Mouse (Mus musculus) cortical plate, adult 2 months (tissue): ENCODE measurements around the gene Nek10. TPM values are rescaled to one million over a fixed set of nuclear protein-coding genes. Genes with fewer than 3 reads are reported as not detected.

Experiments used
- H3K27ac ChIP-seq: fragments of 200-500 bp; 2 replicates; pipeline ENCODE4 v1.5.1; 2012; ENCODE audit warnings: low read length, control low read depth, inconsistent platforms; ENCODE audit not compliant: insufficient read depth
- H3K4me1 ChIP-seq: fragments of 200-500 bp; 2 replicates; pipeline ENCODE4 v1.6.1; 2011; ENCODE audit warnings: low read length; ENCODE audit not compliant: control insufficient read depth, insufficient read depth
- H3K4me3 ChIP-seq: fragments of 200-500 bp; 2 replicates; pipeline ENCODE4 v1.5.1; 2011; ENCODE audit warnings: mild to moderate bottlenecking, low read length, control low read depth; ENCODE audit not compliant: insufficient read depth
- CTCF ChIP-seq: fragments of 200-500 bp; IDR thresholded peaks from 2 replicates; pipeline ENCODE4 v1.5.1; 2011; ENCODE audit warnings: mild to moderate bottlenecking, control low read depth, low read length; ENCODE audit not compliant: insufficient read depth; ENCODE audit errors: extremely low read depth
- POLR2A ChIP-seq: fragments of 200-500 bp; IDR thresholded peaks from 2 replicates; pipeline ENCODE4 v1.6.1; 2011; ENCODE audit warnings: mild to moderate bottlenecking, low read length, control low read depth; ENCODE audit not compliant: insufficient read depth; ENCODE audit errors: extremely low read depth
- polyA plus RNA-seq: library from polyadenylated mRNA; depleted of rRNA; stranded (reverse); fragments of >200 nt; gene quantifications from 2 replicates; pipeline ENCODE4 v1.2.3, GENCODE M21; 2012

Nek10 gene
- polyA plus RNA-seq, 1 experiment = 0.81 TPM

- H3K4me3 ChIP-seq = no peak overlapping the region
- H3K27ac ChIP-seq = no peak overlapping the region
- TF ChIP-seq POLR2A = no peak
- TF ChIP-seq CTCF = no peak
- H3K4me1 ChIP-seq = no peaks in the 10 kb centered on the region
Observed at GRCm38 (mm10) chr14:14869239-14869638, 66.0 kb downstream of the Nek10 start.

DNA sequence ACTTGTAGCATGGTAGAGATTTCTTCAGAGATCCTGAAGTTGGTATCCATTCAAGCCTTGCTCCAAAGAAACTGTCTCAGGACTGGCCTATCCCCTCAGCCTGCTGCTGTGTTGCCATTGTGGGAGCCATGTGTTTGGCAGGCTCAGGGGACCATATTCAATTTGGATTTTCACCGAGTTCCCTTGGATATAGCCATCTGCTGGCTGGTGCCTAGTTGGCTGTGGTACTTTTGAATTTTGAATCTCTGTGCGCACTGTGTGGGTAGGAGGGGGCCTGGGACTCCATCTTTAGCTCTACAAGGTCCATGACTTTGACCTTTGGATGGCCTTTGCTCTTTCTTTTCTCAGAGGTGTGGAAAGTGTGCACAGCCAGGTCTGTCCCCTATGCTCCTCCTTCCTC is 66.8 kb downstream of the Nek10 start:
- no peak for TF ChIP-seq POLR2A
- TF ChIP-seq CTCF = no peak
- Histone ChIP-seq H3K27ac (no peak overlapping the region), H3K4me1 (no peaks in the 10 kb centered on the region), H3K4me3 (no peak overlapping the region)

GRCm38 (mm10) chr14:14870463-14870862 is 67.2 kb downstream of the Nek10 start:
- no peak overlapping the region for H3K4me3 ChIP-seq
- H3K27ac ChIP-seq = no peak overlapping the region
- no peaks in the 10 kb centered on the region for H3K4me1 ChIP-seq
- TF ChIP-seq CTCF (no peak), POLR2A (no peak)

- Histone ChIP-seq H3K4me1 (no peaks in the 10 kb centered on the region), H3K27ac (no peak overlapping the region), H3K4me3 (no peak overlapping the region)
- no peak for TF ChIP-seq POLR2A
- no peak for TF ChIP-seq CTCF
Observed at GRCm38 (mm10) chr14:14871121-14871520, 67.9 kb downstream of the Nek10 start.

- H3K27ac ChIP-seq = no peak overlapping the region
- no peaks in the 10 kb centered on the region for H3K4me1 ChIP-seq
- no peak for TF ChIP-seq POLR2A
- TF ChIP-seq CTCF = no peak
- H3K4me3 ChIP-seq = no peak overlapping the region
Observed at GRCm38 (mm10) chr14:14871700-14872099, 68.5 kb downstream of the Nek10 start.

DNA sequence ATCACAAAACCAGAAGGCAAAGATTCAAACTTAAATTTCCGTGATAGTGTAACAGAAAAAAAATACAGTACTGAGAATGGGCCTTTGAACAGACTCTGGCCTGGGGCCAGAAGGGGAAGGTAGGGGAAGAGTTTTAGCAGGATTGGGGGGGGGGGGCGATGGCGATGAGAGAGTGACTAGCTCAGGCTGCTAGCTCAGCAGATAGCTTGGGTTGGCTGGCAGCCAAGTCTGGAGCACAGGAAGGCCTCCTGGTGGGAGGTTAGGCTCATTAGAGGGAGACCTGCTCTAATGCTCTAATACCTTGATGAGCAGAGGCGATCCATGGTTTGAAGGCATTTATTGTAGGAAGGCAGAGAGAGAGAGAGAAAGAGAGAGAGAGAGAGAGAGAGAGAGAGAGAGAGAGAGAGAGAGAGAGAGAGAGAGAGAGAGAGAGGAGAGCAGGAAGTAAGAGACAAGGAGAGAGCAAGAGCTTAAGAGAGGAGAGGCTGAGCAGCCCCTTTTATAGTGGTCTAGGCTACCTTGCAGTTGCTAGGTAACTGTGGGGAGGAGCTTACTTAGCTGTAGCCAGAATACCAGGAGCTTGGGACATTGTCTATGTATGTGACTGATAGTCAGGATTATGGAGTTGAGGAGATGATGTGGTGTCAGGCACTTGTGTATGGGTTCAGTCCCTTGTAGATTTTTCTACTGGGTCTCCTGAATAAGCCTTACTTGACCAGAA is 90.9 kb downstream of the Nek10 start:
- no peaks in the 10 kb centered on the region for H3K4me1 ChIP-seq
- TF ChIP-seq CTCF (no peak), POLR2A (no peak)
- no peak overlapping the region for H3K4me3 ChIP-seq
- H3K27ac ChIP-seq = no peak overlapping the region

GRCm38 (mm10) chr14:14894776-14895175 is 91.6 kb downstream of the Nek10 start:
- H3K27ac ChIP-seq = no peak overlapping the region
- H3K4me1 ChIP-seq = no peaks in the 10 kb centered on the region
- no peak for TF ChIP-seq CTCF
- no peak for TF ChIP-seq POLR2A
- no peak overlapping the region for H3K4me3 ChIP-seq

DNA sequence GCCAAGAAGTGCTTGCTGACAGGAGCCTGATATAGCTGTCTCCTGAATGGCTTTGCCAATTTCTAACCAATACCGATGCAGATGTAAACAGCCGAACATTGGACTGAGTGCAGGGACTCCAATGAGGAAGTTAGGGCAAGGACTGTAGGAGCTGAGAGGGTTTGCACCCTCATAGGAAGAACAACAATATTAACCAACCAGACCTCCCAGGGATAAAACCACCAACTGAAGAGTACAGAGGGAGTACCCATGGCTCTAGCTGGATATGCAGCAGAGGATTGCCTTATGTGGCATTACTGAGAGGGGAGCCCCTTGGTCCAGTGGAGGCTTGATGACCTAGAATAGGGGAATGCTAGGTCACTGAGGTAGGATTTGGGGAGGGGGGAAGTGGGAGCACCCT is 92.1 kb downstream of the Nek10 start:
- no peak overlapping the region for H3K4me3 ChIP-seq
- H3K4me1 ChIP-seq = no peaks in the 10 kb centered on the region
- H3K27ac ChIP-seq = no peak overlapping the region
- TF ChIP-seq CTCF = no peak
- TF ChIP-seq POLR2A = no peak

DNA sequence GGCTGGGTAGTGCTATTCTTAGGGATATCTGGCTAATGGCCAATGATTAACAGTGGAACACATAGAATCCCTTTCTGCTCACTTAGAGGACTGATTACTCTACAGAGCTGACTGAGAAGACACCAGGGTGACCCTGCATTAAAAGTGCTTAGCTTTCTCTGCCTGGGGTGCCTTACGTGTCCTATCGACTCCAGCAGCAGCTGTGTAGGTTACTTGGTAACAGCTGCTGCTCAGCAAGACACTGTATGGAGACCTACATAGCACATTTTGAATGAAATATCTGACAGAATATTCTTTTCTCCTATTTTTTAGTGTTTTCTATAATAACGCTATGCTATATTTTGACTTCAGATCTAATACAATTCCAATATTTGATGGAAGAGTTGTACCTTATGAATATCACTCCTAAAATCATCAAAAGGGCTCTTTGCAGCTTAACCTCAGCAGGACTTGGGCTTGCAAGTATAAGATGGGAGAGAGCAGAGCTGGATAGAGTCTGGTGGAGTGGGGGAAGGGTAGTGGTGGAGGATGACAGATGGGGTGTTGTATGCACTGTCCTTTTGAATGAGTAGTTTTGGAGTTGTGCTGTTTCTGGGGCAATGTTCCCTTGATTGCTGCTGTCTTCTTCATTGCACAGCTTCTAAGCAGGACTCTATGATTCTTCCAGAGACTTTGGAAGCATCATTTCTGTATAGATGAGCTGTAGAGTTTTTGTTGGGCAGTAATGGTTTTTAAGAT is 93.4 kb downstream of the Nek10 start:
- Histone ChIP-seq H3K27ac (no peak overlapping the region), H3K4me1 (no peaks in the 10 kb centered on the region), H3K4me3 (no peak overlapping the region)
- no peak for TF ChIP-seq CTCF
- TF ChIP-seq POLR2A = no peak
